Mouse (Mus musculus) testis, adult 2 months (tissue): ENCODE data around the gene Itih3. TPM values are rescaled to one million over a fixed set of nuclear protein-coding genes. Genes with fewer than 3 reads are reported as not detected.

Source experiments
- H3K27ac ChIP-seq: fragments of 200-500 bp; 2 replicates; pipeline ENCODE4 v1.5.1; 2012; ENCODE audit warnings: low read depth, low read length; ENCODE audit not compliant: control insufficient read depth, insufficient read depth
- H3K27me3 ChIP-seq: fragments of 200-500 bp; 2 replicates; pipeline ENCODE4 v1.6.1; 2012; ENCODE audit warnings: mild to moderate bottlenecking, low read length, moderate library complexity; ENCODE audit not compliant: control insufficient read depth, insufficient read depth
- H3K36me3 ChIP-seq: fragments of 200-500 bp; 2 replicates; pipeline ENCODE4 v1.6.1; 2012; ENCODE audit warnings: mild to moderate bottlenecking, low read length; ENCODE audit not compliant: control insufficient read depth, insufficient read depth
- H3K4me1 ChIP-seq: fragments of 200-500 bp; 2 replicates; pipeline ENCODE4 v1.6.1; 2012; ENCODE audit warnings: low read length; ENCODE audit not compliant: control insufficient read depth, insufficient read depth
- H3K4me3 ChIP-seq: fragments of 200-500 bp; 2 replicates; pipeline ENCODE4 v1.5.1; 2012; ENCODE audit warnings: low read depth, mild to moderate bottlenecking, low read length, moderate library complexity, mixed read lengths; ENCODE audit not compliant: control insufficient read depth
- CTCF ChIP-seq: fragments of 200-500 bp; IDR thresholded peaks from 2 replicates; pipeline ENCODE4 v1.5.1; 2012; ENCODE audit warnings: low read depth, mild to moderate bottlenecking, inconsistent platforms, low read length, moderate library complexity; ENCODE audit not compliant: control insufficient read depth, insufficient read depth, insufficient replicate concordance
- POLR2A ChIP-seq: fragments of 200-500 bp; IDR thresholded peaks from 2 replicates; pipeline ENCODE4 v1.6.1; 2012; ENCODE audit warnings: low read depth, mild to moderate bottlenecking, inconsistent platforms, low read length, moderate library complexity; ENCODE audit not compliant: control insufficient read depth
- polyA plus RNA-seq: library from polyadenylated mRNA; depleted of rRNA; stranded (reverse); fragments of >200 nt; gene quantifications from 2 replicates; pipeline ENCODE4 v1.2.3, GENCODE M21; 2012; rRNA removed

Gene Itih3
- 0.36 and 0.66 TPM in 2 replicates for polyA plus RNA-seq

GRCm38 (mm10) chr14:30923375-30924105, at the start of gene Itih3:
TSS of gene Itih3 (minus strand) at chr14:30923760.
- H3K4me1 ChIP-seq: peaks cover 9% of the 10 kb centered on the region
- H3K27ac ChIP-seq: no peak within 1 kb of the TSS

GRCm38 (mm10) chr14:30960366-30960765, 36.8 kb upstream of the Itih3 start:
- Histone ChIP-seq H3K27ac (no peak overlapping the region), H3K4me1 (no peaks in the 10 kb centered on the region), H3K27me3 (no peaks in the 10 kb centered on the region), H3K4me3 (no peak overlapping the region), H3K36me3 (peaks cover 2% of the 10 kb centered on the region)
- TF ChIP-seq CTCF (no peak), POLR2A (no peak)

More at GRCm38 (mm10) chr14:30923375-30924105, at the start of gene Itih3:
- no peaks in the 10 kb centered on the region for H3K36me3 ChIP-seq
- no peaks in the 10 kb centered on the region for H3K27me3 ChIP-seq
- no peak for TF ChIP-seq POLR2A
- no peak within 1 kb of the TSS for H3K4me3 ChIP-seq

GRCm38 (mm10) chr14:30959031-30959430, 35.5 kb upstream of the Itih3 start:
- Histone ChIP-seq H3K27me3 (no peaks in the 10 kb centered on the region), H3K4me3 (no peak overlapping the region), H3K27ac (no peak overlapping the region), H3K4me1 (no peaks in the 10 kb centered on the region), H3K36me3 (peaks cover 2% of the 10 kb centered on the region)
- TF ChIP-seq CTCF (no peak), POLR2A (no peak)

- Histone ChIP-seq H3K36me3 (peaks cover 2% of the 10 kb centered on the region), H3K4me3 (no peak overlapping the region), H3K4me1 (peaks cover 2% of the 10 kb centered on the region), H3K27me3 (no peaks in the 10 kb centered on the region), H3K27ac (no peak overlapping the region)
- TF ChIP-seq CTCF (no peak), POLR2A (no peak)
These were observed 35.0 kb upstream of the Itih3 start for GRCm38 (mm10) chr14:30958517-30958916.

GRCm38 (mm10) chr14:30951154-30951825, 27.7 kb upstream of the Itih3 start, which contains the start of gene Nek4:
TSS of gene Nek4 (plus strand) at chr14:30951377.
- TF ChIP-seq CTCF: no peak
- TF ChIP-seq POLR2A: peak; percentile 79
- H3K4me1 ChIP-seq: peaks cover 8% of the 10 kb centered on the region
- H3K4me3 ChIP-seq: peak within 1 kb of the TSS; percentile 98
- H3K27ac ChIP-seq: peak within 1 kb of the TSS; percentile 89
- no peaks in the 10 kb centered on the region; the same call in none of the 2 replicates for H3K36me3 ChIP-seq
- no peaks in the 10 kb centered on the region for H3K27me3 ChIP-seq

- H3K36me3 ChIP-seq: no peaks in the 10 kb centered on the region; the same call in none of the 2 replicates
- H3K27ac ChIP-seq: no peak overlapping the region
- H3K4me3 ChIP-seq: no peak overlapping the region
- H3K4me1 ChIP-seq: peaks cover 11% of the 10 kb centered on the region
- TF ChIP-seq POLR2A (no peak), CTCF (no peak)
- no peaks in the 10 kb centered on the region for H3K27me3 ChIP-seq
These were observed 26.4 kb upstream of the Itih3 start for GRCm38 (mm10) chr14:30949986-30950385.

- Histone ChIP-seq H3K36me3 (no peaks in the 10 kb centered on the region), H3K27me3 (no peaks in the 10 kb centered on the region)
These were observed 21.2 kb upstream of the Itih3 start for GRCm38 (mm10) chr14:30944745-30945144.

More at GRCm38 (mm10) chr14:30944745-30945144, 21.2 kb upstream of the Itih3 start:
- TF ChIP-seq CTCF: no peak
- no peak for TF ChIP-seq POLR2A
- H3K4me3 ChIP-seq: no peak overlapping the region
- H3K4me1 ChIP-seq: peaks cover 3% of the 10 kb centered on the region
- no peak overlapping the region for H3K27ac ChIP-seq
